Mouse (Mus musculus): ENCODE measurements around the gene Art1. TPM values are rescaled to one million over a fixed set of nuclear protein-coding genes. Genes with fewer than 3 reads are reported as not detected.

Art1 gene
- polyA plus RNA-seq (2012; rRNA removed) = 18.2 and 20.4 TPM in 2 replicates
- polyA plus RNA-seq (2014; fragmentation: Nextera tagmentation; extraction: Ambion mirVana) = 15.9 and 21.7 TPM in 2 replicates

GRCm38 (mm10) chr7:102101487-102101886 lies at the start of gene Art1:
Art1 (plus strand) TSS chr7:102101743.
- no peaks in the 10 kb centered on the region for H3K36me3 ChIP-seq (ENCODE audit: control insufficient read depth, insufficient read depth, low read length)
- H3K9me3 ChIP-seq (ENCODE audit: control insufficient read depth, low read length) = no peaks in the 10 kb centered on the region
- no peak for TF ChIP-seq POLR2A (IDR thresholded peaks at IDR 0.05; ENCODE audit: borderline replicate concordance, extremely low read depth, insufficient read depth, insufficient read length)
- H3K4me1 ChIP-seq (ENCODE audit: control insufficient read depth, insufficient read depth, low read length) = peaks cover 6% of the 10 kb centered on the region; the same call in 1 of the 2 replicates
- H3K9ac ChIP-seq (ENCODE audit: low read depth, low read length, severe bottlenecking) = no peak within 1 kb of the TSS
- H3K27me3 ChIP-seq (ENCODE audit: control insufficient read depth, insufficient read depth, low read length) = no peaks in the 10 kb centered on the region
- WGBS = 45% methylated on average over 5 of the region's 5 CpGs
- 0 out of 2 replicates have a peak within 1 kb of the TSS, but pooled peaks have one; percentile 19 for H3K27ac ChIP-seq (replicated peaks; ENCODE audit: low read depth, low read length)
- ATAC-seq (ENCODE audit: low FRiP score, low read depth) (0 out of 2 replicates have a peak, but pooled peaks have one; percentile 27), DNase-seq (ENCODE audit: low spot score) (no peak)
- no peak within 1 kb of the TSS for H3K4me3 ChIP-seq (replicated peaks; ENCODE audit: low read length)
- no peak within 1 kb of the TSS for H3K4me2 ChIP-seq (replicated peaks; ENCODE audit: low read depth, low read length, severe bottlenecking)

GRCm38 (mm10) chr7:102061353-102061752 lies 40.2 kb upstream of the Art1 start:
- WGBS = 90% methylated on average over 3 of the region's 3 CpGs
- no peak for ATAC-seq (ENCODE audit: low FRiP score, low read depth)

GRCm38 (mm10) chr7:102062203-102062602 lies 39.3 kb upstream of the Art1 start:
- H3K4me3 ChIP-seq (replicated peaks; ENCODE audit: low read length) = no peak overlapping the region
- peaks cover 14% of the 10 kb centered on the region for H3K4me1 ChIP-seq (ENCODE audit: control insufficient read depth, insufficient read depth, low read length)
- H3K27me3 ChIP-seq (ENCODE audit: control insufficient read depth, insufficient read depth, low read length) = no peaks in the 10 kb centered on the region
- H3K36me3 ChIP-seq (ENCODE audit: control insufficient read depth, insufficient read depth, low read length) = peaks cover 11% of the 10 kb centered on the region; the same call in 1 of the 2 replicates
- no peaks in the 10 kb centered on the region for H3K9me3 ChIP-seq (ENCODE audit: control insufficient read depth, low read length)
- no peak overlapping the region for H3K4me2 ChIP-seq (replicated peaks; ENCODE audit: low read depth, low read length, severe bottlenecking)
- WGBS = 94% methylated on average over 1 of the region's 1 CpGs
- H3K27ac ChIP-seq (replicated peaks; ENCODE audit: low read depth, low read length) = no peak overlapping the region
- DNase-seq (ENCODE audit: low spot score) = no peak
- no peak for TF ChIP-seq POLR2A (IDR thresholded peaks at IDR 0.05; ENCODE audit: borderline replicate concordance, extremely low read depth, insufficient read depth, insufficient read length)
- H3K9ac ChIP-seq (ENCODE audit: low read depth, low read length, severe bottlenecking) = no peak overlapping the region
- ATAC-seq (ENCODE audit: low FRiP score, low read depth) = no peak

More at GRCm38 (mm10) chr7:102061353-102061752, 40.2 kb upstream of the Art1 start:
- peaks cover 12% of the 10 kb centered on the region for H3K4me1 ChIP-seq (ENCODE audit: control insufficient read depth, insufficient read depth, low read length)
- H3K4me2 ChIP-seq (replicated peaks; ENCODE audit: low read depth, low read length, severe bottlenecking) = no peak overlapping the region
- TF ChIP-seq POLR2A (IDR thresholded peaks at IDR 0.05; ENCODE audit: borderline replicate concordance, extremely low read depth, insufficient read depth, insufficient read length) = no peak
- H3K27ac ChIP-seq (replicated peaks; ENCODE audit: low read depth, low read length) = no peak overlapping the region
- no peaks in the 10 kb centered on the region for H3K27me3 ChIP-seq (ENCODE audit: control insufficient read depth, insufficient read depth, low read length)
- no peaks in the 10 kb centered on the region for H3K9me3 ChIP-seq (ENCODE audit: control insufficient read depth, low read length)
- DNase-seq (ENCODE audit: low spot score) = no peak
- H3K9ac ChIP-seq (ENCODE audit: low read depth, low read length, severe bottlenecking) = no peak overlapping the region
- H3K4me3 ChIP-seq (replicated peaks; ENCODE audit: low read length) = no peak overlapping the region
- H3K36me3 ChIP-seq (ENCODE audit: control insufficient read depth, insufficient read depth, low read length) = peaks cover 18% of the 10 kb centered on the region; the same call in 1 of the 2 replicates

- H3K9ac ChIP-seq (ENCODE audit: low read depth, low read length, severe bottlenecking) = no peak overlapping the region
- peak overlapping the region; percentile 75 for H3K4me3 ChIP-seq (replicated peaks; ENCODE audit: low read length)
- DNase-seq (ENCODE audit: low spot score) = no peak
- 0 out of 2 replicates have a peak, but pooled peaks cover 6% of the 10 kb centered on the region for H3K36me3 ChIP-seq (ENCODE audit: control insufficient read depth, insufficient read depth, low read length)
- H3K27me3 ChIP-seq (ENCODE audit: control insufficient read depth, insufficient read depth, low read length) = no peaks in the 10 kb centered on the region
- peaks cover 14% of the 10 kb centered on the region for H3K4me1 ChIP-seq (ENCODE audit: control insufficient read depth, insufficient read depth, low read length)
- no peak for ATAC-seq (ENCODE audit: low FRiP score, low read depth)
- 85% methylated on average over 9 of the region's 9 CpGs for WGBS
- TF ChIP-seq POLR2A (IDR thresholded peaks at IDR 0.05; ENCODE audit: borderline replicate concordance, extremely low read depth, insufficient read depth, insufficient read length) = no peak
- H3K9me3 ChIP-seq (ENCODE audit: control insufficient read depth, low read length) = no peaks in the 10 kb centered on the region
- peak overlapping the region; percentile 74 for H3K4me2 ChIP-seq (replicated peaks; ENCODE audit: low read depth, low read length, severe bottlenecking)
- H3K27ac ChIP-seq (replicated peaks; ENCODE audit: low read depth, low read length) = no peak overlapping the region
These were observed 37.7 kb upstream of the Art1 start for GRCm38 (mm10) chr7:102063891-102064290.

- 0 out of 2 replicates have a peak, but pooled peaks cover under 1% of the 10 kb centered on the region for H3K36me3 ChIP-seq (ENCODE audit: control insufficient read depth, insufficient read depth, low read length)
- peak overlapping the region; percentile 75 for H3K4me3 ChIP-seq (replicated peaks; ENCODE audit: low read length)
- peak overlapping the region; percentile 74 for H3K4me2 ChIP-seq (replicated peaks; ENCODE audit: low read depth, low read length, severe bottlenecking)
- no peaks in the 10 kb centered on the region for H3K9me3 ChIP-seq (ENCODE audit: control insufficient read depth, low read length)
- ATAC-seq (ENCODE audit: low FRiP score, low read depth) (no peak), DNase-seq (ENCODE audit: low spot score) (no peak)
- TF ChIP-seq POLR2A (IDR thresholded peaks at IDR 0.05; ENCODE audit: borderline replicate concordance, extremely low read depth, insufficient read depth, insufficient read length) = no peak
- WGBS = 2% methylated on average over 9 of the region's 9 CpGs
- H3K9ac ChIP-seq (ENCODE audit: low read depth, low read length, severe bottlenecking) = peak overlapping the region; percentile 72
- peak overlapping the region; percentile 85; the same call in 1 of the 2 replicates for H3K27ac ChIP-seq (replicated peaks; ENCODE audit: low read depth, low read length)
- H3K27me3 ChIP-seq (ENCODE audit: control insufficient read depth, insufficient read depth, low read length) = no peaks in the 10 kb centered on the region
- peaks cover 14% of the 10 kb centered on the region for H3K4me1 ChIP-seq (ENCODE audit: control insufficient read depth, insufficient read depth, low read length)
These were observed 36.9 kb upstream of the Art1 start for GRCm38 (mm10) chr7:102064655-102065045.
